Mouse (Mus musculus) right cerebral cortex, postnatal 10 days (tissue): ENCODE results near the gene Try4.
"Not testable (repeated sequence)": the region's sequence is repeated elsewhere in the genome, so short reads cannot be mapped to it uniquely, and the experiment has no call there.

Experiments
- DNase-seq, 2 experiments: peaks; one replicate each; pipeline ENCODE4 v3.0.0; 2021; ENCODE audit warnings: low spot score in 2 of 2

Try4 gene

GRCm38 (mm10) chr6:41301969-41302368 is at the start of gene Try4:
Try4 (plus strand) TSS chr6:41302269.
- DNase-seq, result no peak

- not testable (repeated sequence) for DNase-seq
These were observed 48.8 kb upstream of the Try4 start for GRCm38 (mm10) chr6:41253314-41253713.

DNA sequence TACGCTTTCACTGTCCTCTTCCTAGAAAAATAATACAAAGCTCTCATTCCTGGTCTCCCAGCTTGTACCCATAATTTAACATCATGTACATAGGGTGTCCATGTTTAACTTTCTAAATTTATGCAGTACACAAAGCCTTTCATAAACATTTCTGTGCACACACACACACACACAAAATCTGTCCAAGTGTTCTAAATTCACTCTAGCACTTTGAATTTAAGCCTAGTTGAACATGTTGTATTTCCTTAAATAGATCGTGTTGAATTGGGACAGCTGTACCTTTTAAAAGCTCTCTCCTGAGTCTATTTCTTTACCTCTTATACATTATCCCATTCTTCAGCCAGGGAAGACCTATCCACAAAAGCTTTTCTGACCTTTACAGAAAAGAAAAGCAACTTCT is 45.6 kb upstream of the Try4 start:
- DNase-seq, result no peak

DNA sequence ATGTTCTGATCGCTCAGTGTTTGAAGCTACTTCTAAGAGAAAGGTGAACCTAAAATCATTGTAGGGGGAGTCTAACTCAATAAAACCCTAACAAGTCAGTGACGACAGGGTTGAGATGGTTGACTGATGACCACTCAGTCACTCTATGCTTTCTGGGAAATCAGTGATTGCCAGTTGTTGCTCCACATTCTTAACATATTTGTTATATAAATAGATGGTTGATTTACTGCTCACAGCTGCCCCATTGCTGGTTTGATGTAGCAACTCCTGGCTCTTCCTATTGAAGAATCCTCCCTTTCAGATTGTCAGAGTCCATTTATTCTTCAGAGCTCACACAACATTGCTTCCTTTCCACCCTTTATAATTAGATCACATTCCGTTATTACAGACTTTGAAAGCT is 44.6 kb upstream of the Try4 start:
- DNase-seq, result no peak

- DNase-seq, result no peak
These were observed 39.3 kb upstream of the Try4 start for GRCm38 (mm10) chr6:41262796-41263195.

GRCm38 (mm10) chr6:41266140-41266539 is 35.9 kb upstream of the Try4 start:
- no peak for DNase-seq

DNA sequence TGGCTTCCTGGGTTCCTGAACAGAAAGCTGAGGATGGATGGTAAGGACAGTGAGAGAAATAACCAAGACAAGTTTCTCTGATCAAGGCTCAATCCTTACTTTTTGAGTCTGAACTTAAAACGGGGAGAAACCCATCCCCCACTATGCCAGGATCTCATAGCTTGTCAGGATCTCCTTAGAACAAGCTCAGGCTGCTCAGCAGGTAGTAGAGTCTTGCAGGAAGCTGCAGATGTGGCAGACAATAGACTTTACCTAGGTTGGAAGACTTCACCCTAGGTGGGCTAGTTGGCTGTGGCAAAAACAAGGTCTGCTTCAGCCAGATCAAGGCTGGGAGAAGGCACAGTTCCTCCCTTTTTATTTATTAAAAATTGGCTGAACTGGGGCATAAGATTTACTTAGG is 3.8 kb upstream of the Try4 start:
- no peak for DNase-seq

GRCm38 (mm10) chr6:41316741-41317140 is 14.7 kb downstream of the Try4 start, which contains the start of gene Try5:
Try5 (minus strand) TSS chr6:41316841.
- not testable (repeated sequence) for DNase-seq

DNA sequence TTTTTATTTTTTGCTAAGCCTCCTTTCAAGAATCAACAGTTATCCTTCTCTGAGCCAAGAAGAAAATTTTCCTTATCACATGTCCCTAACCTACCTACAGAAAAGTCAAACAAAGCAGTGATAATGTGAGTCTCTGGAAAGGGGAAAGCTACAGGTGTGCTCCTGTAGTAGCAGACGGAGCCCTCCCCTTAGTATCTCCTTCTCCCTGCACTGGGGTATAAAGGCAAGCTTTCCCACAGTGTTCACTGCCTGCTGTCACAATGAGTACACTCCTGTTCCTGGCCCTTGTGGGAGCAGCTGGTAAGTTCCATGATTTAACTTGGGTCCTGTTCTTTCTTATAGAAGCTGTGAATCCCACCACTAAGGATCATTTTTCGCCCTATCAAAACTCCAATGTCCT is 51.9 kb downstream of the Try4 start, which contains the start of gene Try10:
Gene Try10, plus strand, starts transcription at position 174 of the 400 bp plus-strand sequence.
- no peak for DNase-seq
